Mouse (Mus musculus): ENCODE data around the gene Npas2. TPM values are rescaled to one million over a fixed set of nuclear protein-coding genes. Genes with fewer than 3 reads are reported as not detected.

The Npas2 gene
- polyA plus RNA-seq, 1 experiment from 2014 or later, result 0.59 TPM

GRCm38 (mm10) chr1:39332456-39332855 lies 138.9 kb downstream of the Npas2 start:
- WGBS, result 85% methylated on average over 4 of the region's 4 CpGs
- no peaks in the 10 kb centered on the region for H3K27me3 ChIP-seq (ENCODE audit: insufficient read depth, low read length)
- no peak overlapping the region for H3K4me3 ChIP-seq (ENCODE audit: low read depth, low read length)
- H3K36me3 ChIP-seq (ENCODE audit: insufficient read depth), result no peaks in the 10 kb centered on the region
- H3K9ac ChIP-seq, result no peak overlapping the region
- no peak for DNase-seq
- H3K9me3 ChIP-seq (ENCODE audit: low read depth, low read length), result no peaks in the 10 kb centered on the region
- H3K27ac ChIP-seq (ENCODE audit: low read depth), result no peak overlapping the region
- no peak overlapping the region for H3K4me2 ChIP-seq
- no peaks in the 10 kb centered on the region for H3K4me1 ChIP-seq (ENCODE audit: insufficient read depth)
- TF ChIP-seq CTCF (IDR thresholded peaks at IDR 0.05; ENCODE audit: low read depth), result no peak
- no peak for ATAC-seq (ENCODE audit: insufficient read depth)

GRCm38 (mm10) chr1:39335561-39336196 lies 142.1 kb downstream of the Npas2 start:
- ATAC-seq (ENCODE audit: insufficient read depth) (peak; percentile 75; the same call in 1 of the 2 replicates), DNase-seq (peak; percentile 49)
- Histone ChIP-seq H3K4me2 (peak overlapping the region; percentile 19; the same call in 1 of the 2 replicates), H3K4me1 (ENCODE audit: insufficient read depth) (no peaks in the 10 kb centered on the region), H3K9me3 (ENCODE audit: low read depth, low read length) (no peaks in the 10 kb centered on the region), H3K36me3 (ENCODE audit: insufficient read depth) (no peaks in the 10 kb centered on the region), H3K27me3 (ENCODE audit: insufficient read depth, low read length) (no peaks in the 10 kb centered on the region), H3K9ac (no peak overlapping the region), H3K4me3 (ENCODE audit: low read depth, low read length) (no peak overlapping the region), H3K27ac (ENCODE audit: low read depth) (no peak overlapping the region; the same call in 1 of the 2 replicates)
- no peak for TF ChIP-seq CTCF (IDR thresholded peaks at IDR 0.05; ENCODE audit: low read depth)
- 24% methylated on average over 15 of the region's 15 CpGs for WGBS

GRCm38 (mm10) chr1:39336788-39337187 lies 143.3 kb downstream of the Npas2 start:
- ATAC-seq (ENCODE audit: insufficient read depth), result no peak
- H3K4me2 ChIP-seq, result no peak overlapping the region
- H3K27ac ChIP-seq (ENCODE audit: low read depth), result no peak overlapping the region
- no peaks in the 10 kb centered on the region for H3K4me1 ChIP-seq (ENCODE audit: insufficient read depth)
- TF ChIP-seq CTCF (IDR thresholded peaks at IDR 0.05; ENCODE audit: low read depth), result no peak
- 78% methylated on average over 8 of the region's 8 CpGs for WGBS
- H3K36me3 ChIP-seq (ENCODE audit: insufficient read depth), result no peaks in the 10 kb centered on the region
- DNase-seq, result no peak
- no peak overlapping the region for H3K9ac ChIP-seq
- H3K27me3 ChIP-seq (ENCODE audit: insufficient read depth, low read length), result no peaks in the 10 kb centered on the region
- H3K4me3 ChIP-seq (ENCODE audit: low read depth, low read length), result no peak overlapping the region
- no peaks in the 10 kb centered on the region for H3K9me3 ChIP-seq (ENCODE audit: low read depth, low read length)

GRCm38 (mm10) chr1:39338831-39339230 lies 145.3 kb downstream of the Npas2 start:
- ATAC-seq (ENCODE audit: insufficient read depth), result no peak
- Histone ChIP-seq H3K36me3 (ENCODE audit: insufficient read depth) (no peaks in the 10 kb centered on the region), H3K27ac (ENCODE audit: low read depth) (no peak overlapping the region), H3K27me3 (ENCODE audit: insufficient read depth, low read length) (no peaks in the 10 kb centered on the region), H3K9ac (no peak overlapping the region), H3K9me3 (ENCODE audit: low read depth, low read length) (no peaks in the 10 kb centered on the region), H3K4me2 (no peak overlapping the region), H3K4me3 (ENCODE audit: low read depth, low read length) (no peak overlapping the region), H3K4me1 (ENCODE audit: insufficient read depth) (no peaks in the 10 kb centered on the region)
- 62% methylated on average over 10 of the region's 10 CpGs for WGBS
- DNase-seq, result no peak
- no peak for TF ChIP-seq CTCF (IDR thresholded peaks at IDR 0.05; ENCODE audit: low read depth)

- H3K4me2 ChIP-seq, result no peak overlapping the region
- no peak overlapping the region for H3K9ac ChIP-seq
- DNase-seq (no peak), ATAC-seq (ENCODE audit: insufficient read depth) (no peak)
- no peaks in the 10 kb centered on the region for H3K36me3 ChIP-seq (ENCODE audit: insufficient read depth)
- no peaks in the 10 kb centered on the region for H3K27me3 ChIP-seq (ENCODE audit: insufficient read depth, low read length)
- TF ChIP-seq CTCF (IDR thresholded peaks at IDR 0.05; ENCODE audit: low read depth), result no peak
- no peaks in the 10 kb centered on the region for H3K4me1 ChIP-seq (ENCODE audit: insufficient read depth)
- WGBS, result 31% methylated on average over 5 of the region's 5 CpGs
- H3K4me3 ChIP-seq (ENCODE audit: low read depth, low read length), result no peak overlapping the region
- no peak overlapping the region for H3K27ac ChIP-seq (ENCODE audit: low read depth)
- no peaks in the 10 kb centered on the region for H3K9me3 ChIP-seq (ENCODE audit: low read depth, low read length)
These were observed 145.9 kb downstream of the Npas2 start for GRCm38 (mm10) chr1:39339455-39339854.

- no peak for ATAC-seq (ENCODE audit: insufficient read depth)
- Histone ChIP-seq H3K27me3 (ENCODE audit: insufficient read depth, low read length) (no peaks in the 10 kb centered on the region), H3K4me1 (ENCODE audit: insufficient read depth) (no peaks in the 10 kb centered on the region), H3K27ac (ENCODE audit: low read depth) (no peak overlapping the region), H3K4me3 (ENCODE audit: low read depth, low read length) (no peak overlapping the region), H3K36me3 (ENCODE audit: insufficient read depth) (no peaks in the 10 kb centered on the region), H3K4me2 (no peak overlapping the region), H3K9me3 (ENCODE audit: low read depth, low read length) (no peaks in the 10 kb centered on the region), H3K9ac (no peak overlapping the region)
- no peak for DNase-seq
- WGBS, result 38% methylated on average over 6 of the region's 6 CpGs
- TF ChIP-seq CTCF (IDR thresholded peaks at IDR 0.05; ENCODE audit: low read depth), result no peak
These were observed 146.6 kb downstream of the Npas2 start for GRCm38 (mm10) chr1:39340156-39340555.

- H3K27me3 ChIP-seq (ENCODE audit: insufficient read depth, low read length), result no peaks in the 10 kb centered on the region
- 14% methylated on average over 8 of the region's 8 CpGs for WGBS
- H3K27ac ChIP-seq (ENCODE audit: low read depth), result no peak overlapping the region
- DNase-seq (peak; percentile 81), ATAC-seq (ENCODE audit: insufficient read depth) (0 out of 2 replicates have a peak, but pooled peaks have one; percentile 21)
- peak; percentile 78 for TF ChIP-seq CTCF (IDR thresholded peaks at IDR 0.05; ENCODE audit: low read depth)
- H3K4me3 ChIP-seq (ENCODE audit: low read depth, low read length), result no peak overlapping the region
- H3K9ac ChIP-seq, result no peak overlapping the region
- H3K36me3 ChIP-seq (ENCODE audit: insufficient read depth), result no peaks in the 10 kb centered on the region
- no peaks in the 10 kb centered on the region for H3K4me1 ChIP-seq (ENCODE audit: insufficient read depth)
- H3K4me2 ChIP-seq, result no peak overlapping the region
- no peaks in the 10 kb centered on the region for H3K9me3 ChIP-seq (ENCODE audit: low read depth, low read length)
These were observed 147.1 kb downstream of the Npas2 start for GRCm38 (mm10) chr1:39340647-39341046.
